Mouse (Mus musculus) megakaryocyte, embryonic 14.5 days (primary cell): Measurements from ENCODE around the gene Skida1.

Experiments used
- FLI1 ChIP-seq: IDR thresholded peaks from 2 replicates; pipeline ENCODE4 v1.6.1; 2012; ENCODE audit warnings: low read length, inconsistent platforms, mixed read lengths
- GATA1 ChIP-seq: IDR thresholded peaks from 3 replicates; pipeline ENCODE4 v1.6.1; 2012; ENCODE audit warnings: mixed read lengths, low read length, inconsistent platforms, borderline replicate concordance

DNA sequence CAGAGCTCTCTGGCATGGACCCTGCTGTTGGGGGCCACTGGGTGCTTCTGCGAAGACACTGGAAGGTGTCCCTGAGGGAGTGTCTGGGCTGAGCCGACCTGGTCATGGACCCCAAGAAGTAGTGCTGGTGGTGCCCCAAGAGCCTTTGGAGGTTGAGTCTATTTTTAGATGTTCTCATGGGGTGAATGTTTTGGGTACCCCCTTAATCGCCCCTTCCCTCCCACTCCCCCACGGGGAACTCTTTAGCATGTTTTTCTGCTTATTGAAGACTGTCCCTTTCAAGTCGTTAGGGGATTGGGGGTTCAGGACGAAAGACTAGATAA is 16.8 kb upstream of the Skida1 start:
- TF ChIP-seq GATA1 (no peak), FLI1 (no peak)
